Mouse (Mus musculus) lung, adult 2 months (tissue): Measurements from ENCODE around the gene Tenm4.

ENCODE experiments used
- CTCF ChIP-seq: fragments of 200-500 bp; IDR thresholded peaks from 2 replicates; pipeline ENCODE4 v1.5.1; 2011; ENCODE audit warnings: mild to moderate bottlenecking, low read length, control low read depth; ENCODE audit not compliant: insufficient read depth
- POLR2A ChIP-seq: fragments of 200-500 bp; IDR thresholded peaks from 2 replicates; pipeline ENCODE4 v1.6.1; 2011; ENCODE audit warnings: low read depth, mild to moderate bottlenecking, control low read depth, low read length, borderline replicate concordance; ENCODE audit errors: extremely low read depth

GRCm38 (mm10) chr7:96870473-96870872 is 699.4 kb downstream of the Tenm4 start:
- TF ChIP-seq CTCF (no peak), POLR2A (no peak)
